In the genomic region with DNA sequence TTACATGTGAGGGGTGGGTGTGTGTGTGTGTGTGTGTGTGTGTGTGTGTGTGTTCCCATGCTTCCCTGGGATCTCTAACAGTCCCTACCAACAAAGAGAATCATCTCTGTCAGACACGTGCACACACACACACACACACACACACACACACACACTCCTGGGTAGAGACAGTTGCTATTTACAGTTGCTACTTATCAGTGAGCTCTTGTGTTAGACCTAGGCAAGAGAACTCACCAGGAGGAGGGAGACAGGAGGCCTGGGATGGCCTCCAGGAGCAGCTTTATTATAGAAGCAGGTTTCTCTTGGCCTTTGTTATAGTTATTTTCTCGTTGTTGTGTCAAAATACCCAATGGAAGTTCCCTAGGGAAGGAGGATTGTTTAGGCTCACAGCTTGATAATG, we compare ENCODE assay signal across 16 mouse cellular contexts.
"Had no signal": no experiment of that assay in that cellular context is flagged by ENCODE, and none has a peak within 500 bp of the region (broad histone marks: within the 10 kb centered on the region; RNA-seq: fewer than 3 reads in every experiment).

No protein-coding gene starts in this region.

- H3K27me3 ChIP-seq: lung, embryonic 15.5 days; megakaryocyte, embryonic 14.5 days; midbrain, embryonic 13.5 days; midbrain, embryonic 15.5 days; neural tube, embryonic 12.5 days; stomach, embryonic 15.5 days had no signal

- H3K36me3 ChIP-seq: lung, embryonic 15.5 days; midbrain, embryonic 13.5 days; midbrain, embryonic 15.5 days; neural tube, embryonic 12.5 days; stomach, embryonic 15.5 days had no signal

- H3K4me1 ChIP-seq: megakaryocyte, embryonic 14.5 days; stomach, embryonic 15.5 days had no signal

- H3K4me3 ChIP-seq: lung, embryonic 15.5 days; megakaryocyte, embryonic 14.5 days; midbrain, embryonic 13.5 days; midbrain, embryonic 15.5 days; neural tube, embryonic 12.5 days; stomach, embryonic 15.5 days had no signal

- H3K27ac ChIP-seq: lung, embryonic 15.5 days; macrophage; midbrain, embryonic 13.5 days; midbrain, embryonic 15.5 days; neural tube, embryonic 12.5 days; stomach, embryonic 15.5 days; stomach, postnatal 0 days had no signal

- H3K9me3 ChIP-seq: lung, embryonic 15.5 days; midbrain, embryonic 13.5 days; midbrain, embryonic 15.5 days; neural tube, embryonic 12.5 days; stomach, embryonic 15.5 days had no signal

- H3K9ac ChIP-seq: lung, embryonic 15.5 days; midbrain, embryonic 13.5 days; midbrain, embryonic 15.5 days; neural tube, embryonic 12.5 days; stomach, embryonic 15.5 days had no signal

- ATAC-seq: lung, postnatal 0 days; midbrain, embryonic 13.5 days; midbrain, embryonic 15.5 days had no signal

- H3K4me2 ChIP-seq: lung, embryonic 15.5 days; midbrain, embryonic 11.5 days; midbrain, embryonic 13.5 days; midbrain, embryonic 15.5 days; neural tube, embryonic 12.5 days; stomach, embryonic 15.5 days had no signal

- DNase-seq: lung, postnatal 14 days; lung, postnatal 36 days; right cerebral cortex, postnatal 14 days; thymus, adult 2 months; thymus, postnatal 25 days; thymus, postnatal 4 days had no signal
